Comparison of ENCODE assay signal across 14 mouse cellular contexts in the genomic region with DNA sequence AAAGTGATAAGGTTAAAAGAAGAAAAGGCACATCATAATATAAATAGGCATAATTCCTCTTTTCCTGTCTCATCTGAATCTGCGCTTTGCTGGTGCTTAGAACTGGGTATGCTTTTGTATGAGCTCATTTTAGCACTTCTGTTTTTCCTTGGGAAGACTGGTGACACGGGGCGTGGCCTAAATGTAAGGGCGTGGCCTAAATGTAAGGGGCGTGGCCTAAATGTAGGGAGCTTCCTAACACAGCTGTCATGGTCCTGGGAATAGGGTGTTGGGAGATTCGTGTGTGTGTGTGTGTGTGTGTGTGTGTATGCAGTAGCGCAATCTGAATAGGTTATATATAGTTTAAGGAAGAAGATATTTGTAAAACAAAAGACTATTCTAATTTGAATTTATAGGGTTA.
DNase-seq lines count a peak whose midpoint lies in the region.
"Had no signal": no experiment of that assay in that cellular context is flagged by ENCODE, and none has a peak within 500 bp of the region (broad histone marks: within the 10 kb centered on the region; RNA-seq: fewer than 3 reads in every experiment).

No protein-coding gene starts in this region.

- DNase-seq in testis, postnatal 10 days (ENCODE audit: low spot score) = peak; percentile 54
- DNase-seq in testis, postnatal 14 days (ENCODE audit: low spot score) = no peak
- DNase-seq in ZHBTc4 (ENCODE audit: low read depth, low spot score) = peak; percentile 45
- no peak for DNase-seq in Muller cell, postnatal 12 days (ENCODE audit: inconsistent ontology term)
- DNase-seq in gastrocnemius, postnatal 14 days = no peak
- DNase-seq: adrenal gland, adult 8-10 months; adrenal gland, postnatal 14 days; adrenal gland, postnatal 36 days; B cell, adult 2 months; cerebellum, adult 11-12 months; cerebellum, adult 2 months; cerebellum, adult 9-10 months; cerebellum, postnatal 25 days; forebrain, postnatal 0 days had no signal

- intact Hi-C loops in gastrocnemius, postnatal 14 days (cut with DNase I; ENCODE audit: low total_unique reads) = no loop called here

Comparison
In these comparisons a context has a peak if more than half of its experiments do, and no peak if none do; other contexts are left out.
1. DNase-seq: peak in testis, postnatal 10 days (single experiment) and ZHBTc4 (single experiment); none in testis, postnatal 14 days (single experiment), Muller cell, postnatal 12 days (single experiment) and gastrocnemius, postnatal 14 days (single experiment).